Mouse (Mus musculus) gastrocnemius, postnatal 10 days (tissue): ENCODE data around the gene Fbxl19. TPM values are rescaled to one million over a fixed set of nuclear protein-coding genes. Genes with fewer than 3 reads are reported as not detected.
A peak's percentile ranks its signal among the peaks of the same experiment; 100 is the strongest.

Experiments used
- DNase-seq: peaks from one replicate; pipeline ENCODE4 v3.0.0; 2021; ENCODE audit warnings: mixed read lengths
- long read RNA-seq, 2 experiments: library from polyadenylated mRNA; stranded (forward); transcript quantifications; one replicate each; pipeline ENCODE4 v2.0.0; 2021
- total RNA-seq, 2 experiments: library from RNA; stranded (reverse); gene quantifications; 2 replicates each; pipeline ENCODE4 v1.2.3; 2021

Gene Fbxl19
- total RNA-seq = 1 to 10 TPM; 2.9 to 6.0 TPM
- long read RNA-seq, experiment 1, partial matches to known transcripts = 1 of 2 reads
- long read RNA-seq, experiment 1, other reads (novel, unspliced or antisense) = 1 of 2 reads
- long read RNA-seq, experiment 2, partial matches to known transcripts = 0 of 1 reads
- long read RNA-seq, experiment 2, other reads (novel, unspliced or antisense) = 1 of 1 reads

DNA sequence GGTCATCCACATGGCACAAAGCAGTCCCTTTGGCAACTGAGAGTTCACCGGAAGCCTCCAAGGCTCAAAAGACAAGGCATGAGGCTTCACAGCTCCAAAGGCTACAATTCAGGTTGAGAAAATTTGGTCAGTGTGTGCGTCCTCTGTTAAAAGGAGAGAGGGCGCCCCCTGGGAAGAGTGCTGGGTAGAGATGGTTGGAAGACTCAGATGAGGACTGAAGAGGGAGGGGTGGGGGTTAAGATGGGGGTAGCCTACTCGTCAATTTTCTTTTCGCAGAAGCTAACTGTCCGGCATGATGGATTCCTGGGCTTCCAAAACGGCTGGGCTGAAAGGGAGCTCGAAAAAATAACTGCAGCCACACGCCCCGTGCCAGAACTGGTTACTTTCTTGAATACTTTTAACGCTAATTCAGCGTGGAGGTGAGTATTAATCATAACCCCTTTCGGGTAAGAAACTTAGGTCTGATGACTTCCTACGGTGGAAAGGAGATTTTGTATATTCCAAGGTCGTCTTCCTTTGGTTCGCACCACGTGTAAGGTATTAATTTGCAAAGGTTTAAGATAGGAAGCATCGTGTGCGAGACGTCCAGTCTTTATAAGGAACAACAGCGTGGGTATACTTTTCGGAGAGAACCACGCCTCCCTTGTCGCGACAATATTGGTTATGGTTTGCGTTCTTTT lies at the start of gene Fbxl19:
Fbxl19 (plus strand) TSS at position 178 of the 680 bp plus-strand sequence.
- peak; percentile 72 for DNase-seq

DNA sequence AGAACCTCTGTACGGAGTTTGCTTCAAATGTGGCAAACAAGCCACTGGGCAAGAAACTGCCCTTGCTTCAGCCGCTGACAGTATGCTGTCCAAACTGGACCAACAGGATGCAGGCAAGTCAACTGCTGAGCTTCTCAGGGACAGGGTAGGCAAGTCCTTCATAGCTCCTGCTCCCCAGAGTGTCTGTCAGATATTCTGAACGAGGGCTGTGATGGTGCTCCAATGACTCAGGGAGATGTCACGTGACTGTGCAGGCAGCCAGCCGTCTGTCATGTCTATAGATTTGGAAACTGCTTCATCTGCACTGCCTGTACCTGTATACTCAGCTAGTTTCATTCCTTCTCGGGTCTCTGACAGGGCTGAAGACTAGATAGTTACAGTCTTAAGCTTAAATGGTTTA lies 45.4 kb upstream of the Fbxl19 start:
- DNase-seq = no peak

DNA sequence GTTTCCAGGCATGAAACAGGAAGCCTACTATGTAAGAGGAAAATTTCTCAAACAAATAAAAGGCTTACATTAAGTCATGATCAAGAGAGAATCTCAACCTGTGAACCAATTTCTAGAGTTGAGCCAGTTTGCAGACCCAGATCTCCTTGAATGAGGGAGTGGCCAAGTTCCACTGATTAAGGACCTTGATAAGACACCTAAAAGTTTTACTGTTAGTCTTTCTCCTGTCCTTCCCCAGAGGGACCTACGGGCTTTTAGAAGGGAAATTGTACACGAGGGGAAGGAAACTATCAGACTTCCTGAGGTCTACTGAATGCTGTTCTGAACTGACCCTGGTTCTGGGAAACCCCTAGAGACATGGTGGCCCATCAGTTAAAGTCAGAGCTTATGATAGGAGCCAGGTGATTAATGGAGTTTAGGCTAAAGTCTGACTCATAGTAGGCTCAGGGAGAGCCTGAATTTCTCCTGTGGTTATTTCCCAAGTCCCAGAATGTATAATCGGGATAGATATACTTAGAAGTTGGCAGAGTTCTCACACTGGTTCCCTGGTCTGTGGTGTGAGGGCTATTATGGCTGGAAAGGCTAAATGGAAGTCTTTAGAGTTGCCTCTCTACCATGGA lies 43.5 kb upstream of the Fbxl19 start:
- no peak for DNase-seq

DNA sequence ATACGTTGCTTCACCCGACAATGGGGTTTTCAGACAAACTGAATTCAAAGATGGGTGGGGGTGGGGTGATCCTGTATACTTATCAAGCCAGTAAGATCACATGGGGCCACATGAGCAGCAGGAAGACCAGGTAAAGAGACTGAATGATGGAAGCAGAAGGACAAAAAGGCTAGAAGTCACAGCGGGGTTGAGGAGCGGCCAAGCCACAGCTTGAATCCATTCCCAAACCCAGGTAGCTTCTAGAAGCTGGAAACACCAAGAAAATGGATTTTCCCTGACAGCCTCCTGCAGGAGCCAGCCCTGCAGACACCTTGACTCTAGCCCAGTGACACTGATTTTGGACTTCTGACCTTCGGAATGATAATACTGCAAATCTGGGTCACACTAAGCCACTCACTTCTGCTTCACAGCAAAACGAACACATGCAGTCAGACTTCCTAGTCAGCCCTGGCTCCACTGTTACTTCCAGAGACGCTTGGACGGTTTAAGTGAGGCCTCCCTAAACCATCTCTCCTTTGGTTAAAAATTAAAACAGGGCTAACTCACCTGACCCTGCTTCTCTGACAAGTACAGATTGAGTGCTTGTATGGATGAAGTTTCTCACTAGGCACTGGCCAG lies 40.7 kb upstream of the Fbxl19 start:
- no peak for DNase-seq

DNA sequence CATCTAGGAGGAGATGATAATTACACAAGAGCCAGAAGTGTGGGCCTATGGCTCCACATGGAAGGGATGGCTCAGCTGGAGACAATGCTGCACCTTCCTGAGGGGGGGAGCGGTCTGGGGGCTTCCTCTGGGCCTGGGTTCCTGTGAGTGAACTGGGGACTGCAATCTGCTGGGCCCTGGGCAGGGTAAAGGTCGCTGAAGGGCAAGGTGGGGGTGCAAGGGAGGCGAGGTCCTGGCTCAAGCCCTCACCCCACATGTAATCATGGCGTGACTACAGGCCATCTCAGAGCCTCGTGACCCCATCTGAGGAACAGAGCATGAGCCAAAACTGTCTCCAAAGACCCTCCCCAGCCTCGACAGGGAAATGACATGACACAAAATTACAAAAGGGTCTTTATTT lies 39.7 kb upstream of the Fbxl19 start:
- DNase-seq = no peak

DNA sequence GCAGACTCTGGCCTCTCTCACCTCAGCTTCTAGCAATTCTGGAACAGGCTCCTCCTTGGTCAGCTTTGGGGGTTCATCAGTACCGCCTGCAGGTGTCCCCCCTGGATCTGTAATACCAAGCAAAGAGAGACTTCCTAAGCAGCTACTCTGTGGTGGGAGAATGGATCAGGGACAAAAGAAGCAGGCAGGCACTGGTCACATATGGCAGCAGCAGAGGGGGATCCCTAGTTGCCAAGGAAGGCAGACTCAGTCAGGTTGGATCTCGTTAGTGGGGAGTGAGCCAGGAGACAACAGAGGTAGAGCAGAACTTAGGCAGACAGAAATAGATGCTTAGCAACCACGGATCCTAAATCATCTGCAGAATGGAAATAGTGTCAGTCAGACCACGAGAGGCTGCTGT lies 38.6 kb upstream of the Fbxl19 start:
- no peak for DNase-seq

DNA sequence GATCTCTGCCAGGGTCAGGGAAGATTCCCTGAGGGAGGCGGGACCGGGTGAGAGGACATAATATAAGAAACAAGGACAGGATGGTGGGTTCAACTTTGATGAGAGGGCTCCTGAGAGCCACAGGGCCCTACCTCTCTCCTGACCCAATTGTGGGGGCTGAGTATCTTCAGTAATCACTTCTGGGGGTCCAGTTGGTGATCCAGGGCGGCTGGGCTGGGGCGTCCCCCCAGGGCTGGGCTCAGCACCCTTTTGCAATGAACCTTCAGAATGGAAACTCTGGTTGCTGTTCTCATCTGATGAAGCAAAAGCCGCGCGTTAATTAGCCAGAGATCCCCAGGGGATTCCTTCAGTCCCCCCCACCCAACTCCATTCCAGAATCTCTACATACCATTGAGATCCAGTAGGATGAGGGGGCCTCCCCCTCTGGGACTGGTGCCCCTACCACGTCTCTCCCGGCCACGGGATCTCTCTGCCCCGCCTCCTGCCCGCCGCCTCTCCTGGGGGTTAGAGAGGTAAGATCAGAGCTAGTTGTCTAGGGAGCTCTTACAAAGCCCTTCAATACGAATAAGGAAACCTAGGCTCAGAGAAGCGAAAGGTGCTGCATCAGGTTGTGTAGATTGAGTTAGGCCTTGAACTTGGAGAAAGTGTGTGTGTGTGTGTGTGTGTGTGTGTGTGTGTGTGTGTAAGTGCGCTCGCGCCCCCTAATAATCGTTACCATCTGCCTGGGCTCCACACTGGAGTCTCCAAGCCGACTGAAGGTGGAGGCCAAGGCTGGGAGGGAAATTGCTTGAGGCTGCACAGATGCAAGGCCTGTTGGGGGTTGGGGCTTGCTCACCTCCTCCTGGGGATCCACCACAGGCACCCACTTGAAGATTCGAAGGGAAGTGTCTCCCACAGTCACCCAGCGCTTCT lies 37.0 kb upstream of the Fbxl19 start:
- no peak for DNase-seq

DNA sequence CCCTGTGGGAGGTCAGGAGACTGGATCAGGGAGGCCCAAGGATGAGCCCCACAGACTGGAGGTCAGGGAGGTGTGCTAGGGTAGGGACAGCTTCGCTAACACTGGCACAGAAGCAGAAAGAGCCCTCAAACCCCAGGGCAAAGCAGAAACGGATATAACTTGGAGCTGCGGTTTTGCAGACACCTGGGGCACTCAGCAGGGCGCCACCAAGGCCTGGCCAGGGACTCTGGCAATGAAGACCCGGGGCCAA lies 36.5 kb upstream of the Fbxl19 start:
- no peak for DNase-seq

DNA sequence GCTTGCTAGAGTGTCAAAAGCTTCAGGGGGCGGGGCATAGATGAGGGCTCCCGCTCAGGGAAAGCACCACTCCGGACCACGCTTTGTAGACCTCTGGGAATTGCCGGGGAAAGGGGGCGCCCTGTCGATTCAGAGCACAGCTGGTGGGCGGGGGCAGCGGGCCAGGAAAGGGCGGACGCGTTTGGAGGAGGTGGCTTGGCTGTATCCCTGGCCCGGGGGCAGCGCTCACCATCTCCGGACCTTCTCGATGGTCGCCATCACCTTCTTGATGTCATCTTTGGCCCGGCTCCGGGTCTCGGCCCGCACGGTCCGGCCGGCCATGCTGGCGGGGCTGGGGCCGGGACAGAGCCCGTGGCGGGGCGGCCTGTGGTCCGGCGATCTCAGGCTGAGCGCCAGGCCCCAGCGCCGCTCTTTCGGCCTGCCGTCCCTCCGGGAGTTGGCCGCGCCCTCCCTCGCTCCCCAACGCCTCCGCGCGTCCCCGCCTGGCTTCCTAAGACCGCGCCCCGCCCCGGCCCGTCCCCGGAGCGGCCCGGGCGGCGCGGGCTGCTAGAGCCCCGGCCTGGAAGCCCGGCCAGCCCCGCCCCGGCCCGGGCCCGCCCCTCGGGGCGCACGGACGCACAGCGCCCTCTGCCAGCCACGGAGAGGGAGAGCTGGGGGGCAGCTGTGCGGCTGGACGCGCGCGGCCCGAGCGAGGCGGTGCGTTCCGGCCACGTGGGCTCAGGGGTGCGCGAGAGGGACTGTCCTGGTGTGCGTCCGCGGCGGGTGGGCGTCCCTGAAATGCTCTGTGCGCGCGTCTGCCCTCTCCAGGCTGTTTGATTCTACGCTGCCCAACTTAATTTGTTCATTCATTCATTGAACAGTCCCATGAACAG lies 35.9 kb upstream of the Fbxl19 start, which contains the start of gene Bcl7c:
Bcl7c (minus strand) TSS at position 727 of the 872 bp plus-strand sequence.
- peak; percentile 90 for DNase-seq

DNA sequence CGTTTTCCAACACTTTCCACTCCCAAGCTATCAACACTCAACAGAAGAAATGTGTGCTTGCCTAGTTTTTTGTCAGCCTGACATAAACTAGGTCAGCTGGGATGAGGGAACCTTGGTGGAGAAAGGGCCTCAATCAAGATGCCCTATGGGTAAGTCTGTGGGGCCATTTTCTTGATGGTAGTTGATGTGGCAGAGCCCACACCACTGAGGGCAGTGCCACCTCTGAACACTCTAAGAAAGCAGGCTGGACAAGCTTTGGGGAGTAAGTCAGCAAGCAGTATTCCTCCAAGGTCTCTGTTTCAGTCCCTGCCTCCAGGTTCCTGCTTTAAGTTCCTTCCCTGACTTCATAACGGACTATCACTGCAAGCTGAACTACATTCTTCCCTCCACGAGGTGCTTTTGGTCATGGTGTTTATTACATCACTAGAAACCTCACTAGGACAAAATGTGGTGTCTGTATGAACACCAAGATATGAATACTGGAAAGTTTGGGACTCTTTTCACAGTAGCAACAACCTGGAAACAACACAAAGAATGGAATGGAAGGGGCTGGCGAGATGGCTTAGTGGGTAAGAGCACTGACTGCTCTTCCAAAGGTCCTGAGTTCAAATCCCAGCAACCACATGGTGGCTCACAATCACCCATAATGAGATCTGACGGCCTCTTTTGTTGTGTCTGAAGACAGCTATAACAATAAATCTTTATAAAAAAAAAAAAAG lies 34.9 kb upstream of the Fbxl19 start:
- no peak for DNase-seq

DNA sequence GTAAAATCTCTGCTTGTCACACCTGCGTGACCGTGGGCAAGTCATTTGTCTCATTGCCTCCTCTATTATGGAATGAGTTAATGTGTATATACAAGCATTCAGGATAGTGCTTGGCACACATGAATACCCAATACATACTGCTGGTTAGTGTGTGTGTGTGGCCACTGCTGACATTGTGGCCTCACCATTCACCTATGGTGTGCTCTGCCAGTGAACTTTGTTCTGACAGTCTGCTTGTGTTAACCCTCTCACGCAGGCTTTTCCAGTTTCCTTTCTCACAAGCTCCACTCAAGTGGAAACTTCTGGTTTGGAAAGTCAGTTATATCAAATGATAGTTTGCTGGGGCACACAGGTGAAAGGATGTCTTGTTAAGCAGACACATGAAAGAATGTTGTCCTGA lies 33.3 kb upstream of the Fbxl19 start:
- no peak for DNase-seq

DNA sequence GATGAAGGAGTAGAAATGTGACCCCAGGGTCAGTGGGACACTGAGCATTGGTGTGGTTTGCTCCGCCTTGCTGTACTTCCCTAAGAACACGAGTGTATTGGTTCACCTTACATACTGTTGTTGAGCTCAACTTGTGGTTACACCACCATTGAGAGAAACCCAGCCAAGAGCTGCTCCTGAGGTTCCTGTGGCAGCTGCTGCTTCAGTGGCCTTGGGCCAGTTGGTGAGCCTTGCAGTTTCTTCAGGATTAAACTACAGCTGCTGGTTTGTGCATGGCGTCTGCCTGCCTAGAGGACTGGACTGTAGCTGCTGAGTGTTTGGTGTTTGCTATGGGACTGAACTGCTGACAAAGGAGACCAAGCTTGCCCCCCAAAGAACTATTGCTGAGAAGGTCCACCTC lies 32.9 kb upstream of the Fbxl19 start:
- no peak for DNase-seq

DNA sequence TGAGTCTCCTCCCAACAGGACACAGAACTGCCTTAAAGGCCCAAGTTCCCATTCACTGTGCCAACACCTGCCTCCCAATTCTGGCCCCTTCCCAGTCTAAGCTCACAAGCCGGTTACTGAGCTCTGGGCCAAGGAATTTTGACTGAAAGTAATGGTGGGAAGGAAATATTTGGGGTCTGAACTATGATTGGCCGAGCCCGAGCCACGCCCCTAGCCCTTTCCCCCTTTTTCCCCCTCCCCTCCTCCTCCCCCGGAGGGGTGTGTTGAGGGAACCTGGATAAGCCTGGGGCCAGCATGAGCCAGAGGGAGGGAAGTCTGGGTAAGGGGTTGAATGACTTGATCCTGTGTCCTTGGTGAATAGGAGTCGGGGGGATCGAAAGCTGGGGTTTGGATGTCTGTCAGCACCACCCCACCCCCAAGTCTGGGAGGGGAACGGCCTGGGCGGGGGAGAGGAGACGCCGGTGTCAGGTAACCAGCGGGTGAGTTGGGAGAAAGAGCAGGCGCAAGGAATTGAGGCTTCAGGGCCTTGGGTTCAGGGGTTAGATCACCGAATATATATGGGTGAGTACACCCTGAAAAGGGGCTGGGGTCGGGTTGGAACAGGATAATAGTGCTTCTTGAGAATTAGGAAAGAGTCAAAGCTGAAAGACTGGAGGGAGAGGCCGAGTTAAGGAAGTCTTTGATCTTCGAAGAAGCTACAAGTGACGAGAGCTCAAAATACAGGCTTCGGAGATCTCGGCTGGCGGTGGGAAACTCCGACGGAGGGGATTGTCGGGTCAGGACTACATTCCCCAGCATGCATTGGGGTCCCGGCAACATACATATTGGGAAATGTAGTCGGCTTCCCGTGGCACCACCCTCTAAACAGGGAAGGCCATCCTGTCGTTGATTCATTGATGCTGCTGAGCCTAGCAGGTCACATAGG lies 31.6 kb upstream of the Fbxl19 start, which contains the start of gene Ctf1:
Ctf1 (plus strand) TSS at position 276 of the 925 bp plus-strand sequence.
- DNase-seq = peak; percentile 74

DNA sequence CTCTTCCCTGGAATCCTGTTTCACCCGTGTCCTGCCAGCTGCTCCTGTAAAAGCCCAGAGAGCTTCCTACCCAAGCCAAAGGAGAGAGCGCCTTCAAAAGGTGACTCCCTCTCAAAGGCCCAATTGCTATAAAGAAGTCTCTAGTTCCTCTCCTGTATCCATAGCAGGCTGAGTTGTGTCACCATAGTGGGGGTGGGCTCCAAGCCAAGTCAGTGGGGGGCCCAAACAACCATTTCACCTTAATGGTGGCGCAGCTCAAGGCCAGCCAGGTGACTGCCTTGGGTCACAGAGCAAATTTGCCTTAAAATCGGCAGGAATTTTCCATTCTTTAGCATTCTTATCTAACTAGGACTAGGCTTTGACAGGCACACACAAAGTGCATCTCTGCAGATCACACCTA lies 29.5 kb upstream of the Fbxl19 start:
- DNase-seq = no peak

DNA sequence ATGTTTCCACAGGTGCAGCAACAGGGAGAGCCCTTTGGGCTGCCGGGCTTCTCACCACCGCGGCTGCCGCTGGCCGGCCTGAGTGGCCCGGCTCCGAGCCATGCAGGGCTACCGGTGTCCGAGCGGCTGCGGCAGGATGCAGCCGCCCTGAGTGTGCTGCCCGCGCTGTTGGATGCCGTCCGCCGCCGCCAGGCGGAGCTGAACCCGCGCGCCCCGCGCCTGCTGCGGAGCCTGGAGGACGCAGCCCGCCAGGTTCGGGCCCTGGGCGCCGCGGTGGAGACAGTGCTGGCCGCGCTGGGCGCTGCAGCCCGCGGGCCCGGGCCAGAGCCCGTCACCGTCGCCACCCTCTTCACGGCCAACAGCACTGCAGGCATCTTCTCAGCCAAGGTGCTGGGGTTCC lies 27.4 kb upstream of the Fbxl19 start:
- DNase-seq = peak; percentile 80

DNA sequence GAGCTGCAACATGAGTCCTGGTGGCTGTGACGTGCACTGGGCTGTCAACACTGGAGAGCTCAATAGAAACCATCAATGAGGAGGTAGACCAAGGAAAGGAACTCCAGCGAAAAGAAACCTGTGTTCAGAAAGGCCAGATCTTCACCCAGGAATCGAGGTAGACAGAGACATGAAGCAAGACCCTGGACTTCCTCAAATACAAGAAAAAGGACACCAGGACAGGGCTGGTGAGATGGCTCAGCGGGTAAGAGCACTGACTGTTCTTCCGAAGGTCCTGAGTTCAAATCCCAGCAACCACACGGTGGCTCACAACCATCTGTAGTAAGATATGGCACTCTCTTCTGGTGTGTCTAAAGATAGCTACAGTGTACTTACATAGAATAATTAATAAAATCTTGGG lies 26.0 kb upstream of the Fbxl19 start:
- DNase-seq = no peak

DNA sequence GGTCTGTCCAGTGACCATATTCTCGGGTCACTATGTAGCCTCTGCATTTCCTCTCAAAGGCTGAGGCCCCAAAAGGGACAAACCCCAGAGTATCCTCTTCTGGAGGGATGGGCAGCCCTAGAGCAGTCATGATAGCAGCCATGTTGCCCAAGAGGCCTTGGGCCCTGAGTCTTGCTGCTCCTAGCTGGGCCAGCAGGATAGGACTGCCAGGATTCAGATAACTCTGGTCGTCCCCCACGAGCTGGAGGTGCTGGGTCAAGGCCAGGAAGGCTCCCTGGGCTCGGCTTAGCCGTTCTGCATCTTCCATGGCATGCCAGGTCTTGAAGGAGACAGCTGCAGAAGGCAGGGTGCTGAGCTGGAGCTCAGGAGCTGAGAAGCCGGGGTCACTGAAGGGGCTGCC lies 25.1 kb upstream of the Fbxl19 start:
- no peak for DNase-seq

DNA sequence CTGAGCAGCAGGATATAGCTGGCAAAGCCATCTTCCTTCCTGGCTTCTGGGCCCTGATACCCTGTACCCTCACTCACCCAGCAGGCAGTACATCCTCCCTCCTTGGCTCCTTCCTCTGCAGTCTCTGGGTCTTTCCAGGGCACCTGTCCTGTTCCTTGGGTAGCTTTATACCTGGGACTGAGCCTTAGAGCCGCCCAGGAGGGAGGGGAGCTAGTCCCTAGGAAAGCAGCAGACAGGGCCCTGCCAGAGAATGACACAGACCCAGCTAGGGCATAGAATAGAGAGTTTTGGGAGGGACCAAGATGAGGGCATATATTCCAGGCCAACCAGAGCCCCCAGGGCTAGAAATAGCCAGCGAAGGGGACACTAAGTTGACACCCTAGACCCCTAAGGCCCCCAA lies 18.9 kb upstream of the Fbxl19 start:
- DNase-seq = no peak

DNA sequence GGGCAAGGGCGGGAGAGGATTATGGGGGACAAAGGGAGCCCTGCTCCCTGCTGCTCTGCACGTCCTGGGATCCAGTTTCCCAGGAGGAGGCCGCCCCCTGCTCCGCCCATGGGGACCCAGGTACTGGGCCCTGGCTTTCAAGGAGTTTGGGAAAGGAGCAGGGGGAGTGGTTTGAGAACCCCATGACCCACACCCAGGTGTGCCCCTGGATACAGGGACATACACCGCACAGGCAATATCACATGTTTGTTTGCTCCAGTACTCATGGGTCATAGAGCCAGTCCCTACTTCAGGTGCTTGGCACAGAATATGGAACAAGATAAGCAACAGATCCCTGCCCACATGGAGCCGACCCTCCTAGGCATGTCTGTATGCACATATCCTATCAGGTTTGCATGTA lies 18.4 kb upstream of the Fbxl19 start:
- DNase-seq = no peak

DNA sequence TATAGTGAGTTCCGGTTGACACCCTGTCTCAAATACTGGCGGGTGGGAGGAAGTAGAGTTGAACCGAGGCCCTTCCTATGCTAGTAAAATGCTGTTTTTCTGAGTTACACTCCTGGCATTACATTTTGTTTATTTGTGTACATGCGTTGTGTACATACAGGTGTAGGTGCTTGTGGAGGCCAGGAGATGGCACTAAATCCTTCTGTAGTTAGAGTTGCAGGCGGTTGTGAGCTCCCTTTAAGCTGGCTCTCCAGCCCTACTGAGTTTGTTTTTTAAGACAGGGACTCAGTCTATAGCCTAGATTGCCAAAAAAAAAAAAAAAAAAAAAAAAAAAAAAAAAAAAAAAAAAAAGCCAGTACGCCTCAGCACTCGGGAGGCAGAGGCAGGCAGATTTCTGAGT lies 16.4 kb upstream of the Fbxl19 start:
- DNase-seq = no peak
